Mouse (Mus musculus): ENCODE results near the gene Tube1.

DNA sequence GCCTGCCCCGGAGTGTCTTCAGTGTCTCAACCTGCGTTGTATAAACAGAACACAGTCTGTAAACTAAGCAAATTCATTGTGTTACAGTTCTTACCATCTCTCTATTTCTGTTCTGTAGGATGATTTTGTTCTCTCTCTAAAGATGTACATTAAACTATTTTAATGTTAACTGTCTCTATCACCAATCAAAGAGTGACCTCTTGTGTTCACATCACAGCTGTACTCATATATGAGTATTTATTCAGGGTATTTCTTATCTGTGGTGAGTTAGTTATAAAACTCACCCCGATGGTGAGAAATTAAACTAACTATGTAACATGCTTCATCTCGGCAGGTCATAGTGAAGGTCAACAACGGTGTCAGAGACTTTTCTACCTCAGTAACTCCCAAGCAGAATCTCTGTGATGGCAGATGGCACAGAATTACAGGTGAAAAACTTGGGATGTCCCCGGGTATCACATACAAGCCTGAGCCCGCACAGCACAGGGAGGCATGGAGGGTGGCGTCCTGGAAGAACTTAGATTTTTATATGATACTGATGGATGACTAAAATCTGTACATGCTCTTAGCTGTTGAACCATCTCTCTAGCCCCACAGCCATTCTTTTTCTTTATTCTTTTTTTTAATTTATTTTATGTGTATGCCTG is 28.9 kb upstream of the Tube1 start:
- TF ChIP-seq CTCF (conservative IDR thresholded peaks at IDR 0.05; ENCODE audit: insufficient read depth, insufficient read length, low read depth, low read length), result no peak
- no peak for TF ChIP-seq POLR2A (IDR thresholded peaks at IDR 0.05; ENCODE audit: low read depth, low read length)

Data from kidney, adult 2 months (tissue).